Mouse (Mus musculus) testis, adult 2 months (tissue): Measurements from ENCODE around the gene Olfr1555-ps1. TPM values are rescaled to one million over a fixed set of nuclear protein-coding genes. Genes with fewer than 3 reads are reported as not detected.
"Not testable (repeated sequence)": the region's sequence is repeated elsewhere in the genome, so short reads cannot be mapped to it uniquely, and the experiment has no call there.

ENCODE experiments used
- H3K27ac ChIP-seq: fragments of 200-500 bp; 2 replicates; pipeline ENCODE4 v1.5.1; 2012; ENCODE audit warnings: low read depth, low read length; ENCODE audit not compliant: control insufficient read depth, insufficient read depth
- H3K27me3 ChIP-seq: fragments of 200-500 bp; 2 replicates; pipeline ENCODE4 v1.6.1; 2012; ENCODE audit warnings: mild to moderate bottlenecking, low read length, moderate library complexity; ENCODE audit not compliant: control insufficient read depth, insufficient read depth
- H3K36me3 ChIP-seq: fragments of 200-500 bp; 2 replicates; pipeline ENCODE4 v1.6.1; 2012; ENCODE audit warnings: mild to moderate bottlenecking, low read length; ENCODE audit not compliant: control insufficient read depth, insufficient read depth
- H3K4me1 ChIP-seq: fragments of 200-500 bp; 2 replicates; pipeline ENCODE4 v1.6.1; 2012; ENCODE audit warnings: low read length; ENCODE audit not compliant: control insufficient read depth, insufficient read depth
- H3K4me3 ChIP-seq: fragments of 200-500 bp; 2 replicates; pipeline ENCODE4 v1.5.1; 2012; ENCODE audit warnings: low read depth, mild to moderate bottlenecking, low read length, moderate library complexity, mixed read lengths; ENCODE audit not compliant: control insufficient read depth
- CTCF ChIP-seq: fragments of 200-500 bp; IDR thresholded peaks from 2 replicates; pipeline ENCODE4 v1.5.1; 2012; ENCODE audit warnings: low read depth, mild to moderate bottlenecking, inconsistent platforms, low read length, moderate library complexity; ENCODE audit not compliant: control insufficient read depth, insufficient read depth, insufficient replicate concordance
- POLR2A ChIP-seq: fragments of 200-500 bp; IDR thresholded peaks from 2 replicates; pipeline ENCODE4 v1.6.1; 2012; ENCODE audit warnings: low read depth, mild to moderate bottlenecking, inconsistent platforms, low read length, moderate library complexity; ENCODE audit not compliant: control insufficient read depth
- polyA plus RNA-seq: library from polyadenylated mRNA; depleted of rRNA; stranded (reverse); fragments of >200 nt; gene quantifications from 2 replicates; pipeline ENCODE4 v1.2.3, GENCODE M21; 2012; rRNA removed

Gene Olfr1555-ps1
- not detected in 2 replicates for polyA plus RNA-seq

DNA sequence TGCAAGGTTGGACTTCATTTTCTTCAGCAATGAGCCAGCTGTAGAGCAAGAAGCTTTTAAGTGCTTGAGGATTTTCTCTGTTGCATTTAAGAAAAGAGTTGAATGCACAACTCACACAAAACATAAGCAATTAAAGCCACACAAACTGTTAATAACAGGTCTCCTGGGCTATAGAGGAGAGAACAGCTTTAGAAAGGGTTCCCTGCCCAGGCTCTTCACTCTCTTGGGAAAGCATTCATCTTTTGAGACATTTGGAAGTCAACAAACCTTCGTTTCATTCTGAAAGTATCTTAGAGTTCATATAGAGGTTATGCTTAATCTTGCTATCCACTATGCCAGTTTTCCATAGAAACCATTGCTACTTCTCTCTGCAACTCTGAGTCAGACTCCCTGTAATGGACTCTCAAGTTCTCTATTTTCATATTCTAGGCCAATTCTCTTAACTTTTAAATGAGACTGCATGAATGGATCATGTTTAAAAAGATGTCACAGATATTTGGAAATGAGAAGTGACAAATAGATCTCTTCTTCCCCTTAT is at the start of gene Olfr1555-ps1:
Gene Olfr1555-ps1 (minus strand): TSS at position 51 of the 538 bp plus-strand sequence.
- not testable (repeated sequence) for H3K27ac ChIP-seq, H3K27me3 ChIP-seq, H3K4me1 ChIP-seq, H3K4me3 ChIP-seq, H3K36me3 ChIP-seq

DNA sequence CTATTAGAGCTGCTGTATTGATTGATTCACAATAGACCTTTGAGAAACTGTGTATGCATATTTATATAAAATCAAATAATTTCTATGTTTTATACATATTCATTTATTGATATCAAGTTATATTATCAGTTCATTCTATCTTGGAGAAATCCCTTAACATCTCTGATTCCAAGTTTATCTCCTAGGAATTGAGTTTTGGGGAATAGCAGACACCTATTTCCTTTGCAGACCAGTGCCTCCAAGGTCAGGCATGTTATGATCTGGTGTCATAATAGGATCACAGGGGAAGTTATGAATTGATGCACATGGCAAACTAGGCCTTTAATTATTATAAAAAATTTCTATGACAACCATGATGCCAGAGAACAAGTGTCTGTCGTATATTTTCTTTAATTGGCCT is 30.4 kb upstream of the Olfr1555-ps1 start, which contains the start of gene Olfr1431:
Gene Olfr1431 (plus strand): TSS at position 301 of the 400 bp plus-strand sequence.
- Histone ChIP-seq H3K4me3 (no peak within 1 kb of the TSS), H3K27ac (no peak within 1 kb of the TSS), H3K27me3 (no peaks in the 10 kb centered on the region), H3K36me3 (no peaks in the 10 kb centered on the region), H3K4me1 (no peaks in the 10 kb centered on the region)
- no peak for TF ChIP-seq POLR2A
- TF ChIP-seq CTCF: no peak

DNA sequence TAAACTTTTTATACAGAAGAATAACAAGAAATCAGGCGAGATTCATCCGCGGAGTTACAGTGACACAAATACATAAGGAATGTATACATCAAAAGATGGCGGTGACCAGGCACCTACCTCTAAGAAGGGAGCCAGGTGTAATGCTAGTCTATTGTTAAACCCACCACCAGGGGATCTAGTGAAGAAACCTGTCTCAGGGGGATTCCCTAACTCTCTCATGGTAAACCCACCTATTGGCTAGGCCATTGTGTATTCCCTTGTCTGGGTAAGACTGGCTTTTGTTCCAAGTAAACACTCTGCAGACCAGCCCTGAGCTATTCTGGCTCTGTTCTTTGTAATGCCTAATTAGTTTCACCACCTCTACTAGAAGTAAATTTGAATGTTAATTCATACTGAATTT is 29.2 kb upstream of the Olfr1555-ps1 start:
- H3K27me3 ChIP-seq, H3K27ac ChIP-seq, H3K4me1 ChIP-seq, H3K36me3 ChIP-seq, H3K4me3 ChIP-seq: not testable (repeated sequence)

DNA sequence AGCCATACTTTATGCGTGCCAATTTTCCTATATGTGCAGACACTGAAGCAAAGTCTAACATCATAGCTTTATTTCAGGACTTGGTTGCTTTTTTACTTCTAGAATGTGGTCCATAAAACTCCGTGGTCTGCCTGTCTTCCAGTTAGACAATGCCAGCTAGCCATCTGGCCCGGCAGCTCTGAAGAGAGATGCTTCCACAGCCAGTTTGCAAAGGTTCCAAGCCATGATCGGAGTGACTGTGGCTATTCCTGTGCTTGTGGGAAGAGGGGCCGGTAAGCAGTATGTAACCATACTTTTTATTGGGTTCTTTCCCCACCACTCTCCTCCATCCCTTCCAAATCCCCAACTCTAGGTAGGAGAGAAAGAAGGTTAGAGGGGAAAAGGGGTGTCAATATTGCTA is 5.5 kb upstream of the Olfr1555-ps1 start:
- not testable (repeated sequence) for H3K36me3 ChIP-seq, H3K4me1 ChIP-seq, H3K27me3 ChIP-seq, H3K27ac ChIP-seq, H3K4me3 ChIP-seq

DNA sequence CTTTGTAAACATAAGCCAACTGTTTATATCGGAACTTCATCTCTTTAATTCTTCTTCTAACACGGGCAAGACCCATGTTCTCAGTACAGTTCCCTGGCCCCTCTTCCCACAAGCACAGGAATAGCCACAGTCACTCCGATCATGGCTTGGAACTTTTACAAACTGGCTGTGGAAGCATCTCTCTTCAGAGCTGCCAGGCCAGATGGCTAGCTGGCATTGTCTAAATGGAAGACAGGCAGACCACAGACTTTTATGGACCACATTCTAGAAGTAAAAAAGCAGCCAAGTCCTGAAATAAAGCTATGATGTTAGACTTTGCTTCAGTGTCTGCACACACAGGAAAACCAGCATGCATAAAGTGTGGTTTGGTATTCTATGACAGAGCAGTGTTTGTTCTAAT is 24.5 kb downstream of the Olfr1555-ps1 start:
- Histone ChIP-seq H3K4me1 (no peaks in the 10 kb centered on the region), H3K27ac (no peak overlapping the region), H3K36me3 (no peaks in the 10 kb centered on the region), H3K27me3 (no peaks in the 10 kb centered on the region), H3K4me3 (no peak overlapping the region)
- TF ChIP-seq POLR2A (no peak), CTCF (no peak)

DNA sequence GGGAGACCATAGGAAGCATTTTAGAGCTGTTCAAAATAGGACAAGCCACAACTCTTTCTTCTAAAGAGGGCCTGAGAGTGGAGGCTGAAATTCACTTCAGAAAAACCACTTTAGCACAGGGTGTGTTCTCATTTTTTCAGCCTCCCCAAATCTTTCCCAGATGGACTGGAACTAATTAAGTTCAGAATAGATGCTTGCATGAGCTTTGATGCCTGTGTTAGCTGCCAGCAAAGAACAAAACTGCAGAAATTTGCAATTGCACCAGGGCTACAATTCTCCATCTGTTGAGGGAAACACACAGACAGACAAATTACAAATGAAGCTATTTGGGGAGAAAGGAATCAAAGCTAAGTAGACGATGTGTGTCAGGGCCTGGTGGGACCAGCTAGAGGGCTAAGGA is 26.6 kb downstream of the Olfr1555-ps1 start:
- Histone ChIP-seq H3K4me3 (no peak overlapping the region), H3K4me1 (no peaks in the 10 kb centered on the region), H3K36me3 (no peaks in the 10 kb centered on the region), H3K27ac (no peak overlapping the region), H3K27me3 (no peaks in the 10 kb centered on the region)
- TF ChIP-seq POLR2A: no peak

DNA sequence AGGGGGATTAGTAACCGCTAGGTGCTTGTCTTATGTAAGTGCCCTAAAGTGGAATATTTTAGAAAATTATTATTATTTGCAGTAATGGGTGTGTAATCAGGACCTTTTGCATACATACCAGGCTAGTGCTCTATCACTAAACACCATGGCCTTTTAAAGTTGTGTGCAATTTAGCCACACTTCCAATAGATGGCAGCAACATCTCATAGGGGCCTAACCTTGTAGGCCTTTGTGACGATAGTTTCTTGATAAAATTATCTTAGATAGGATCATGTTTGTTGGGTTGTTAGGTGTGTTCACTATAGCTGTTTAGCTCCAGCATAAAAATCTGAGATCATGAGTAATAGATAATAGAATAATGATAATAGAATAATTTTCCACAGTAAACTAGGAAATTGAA is 35.6 kb downstream of the Olfr1555-ps1 start:
- H3K27ac ChIP-seq: no peak overlapping the region
- H3K27me3 ChIP-seq: no peaks in the 10 kb centered on the region
- H3K4me1 ChIP-seq: no peaks in the 10 kb centered on the region
- no peaks in the 10 kb centered on the region for H3K36me3 ChIP-seq
- TF ChIP-seq CTCF (no peak), POLR2A (no peak)
- no peak overlapping the region for H3K4me3 ChIP-seq

DNA sequence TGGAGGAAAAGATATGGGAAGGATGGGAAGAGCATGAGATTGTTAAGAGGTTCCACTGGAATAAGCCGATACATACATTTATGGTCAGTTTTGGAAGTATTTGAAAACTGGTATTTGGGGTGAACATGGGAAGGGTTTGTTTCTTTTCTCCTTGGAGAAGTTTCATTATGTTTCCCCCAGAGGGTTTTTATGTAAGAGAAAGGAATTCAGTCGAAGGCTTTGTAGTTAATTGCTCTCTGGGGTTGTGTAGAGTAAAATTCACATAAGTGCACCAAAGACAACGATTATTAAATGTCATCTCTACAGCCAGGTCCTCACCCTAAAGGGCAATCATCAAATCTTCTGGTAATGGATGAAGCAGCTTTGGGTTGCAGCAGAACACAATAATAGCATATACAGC is 46.8 kb downstream of the Olfr1555-ps1 start, which contains the start of gene Olfr76:
Gene Olfr76 (minus strand): TSS at position 101 of the 400 bp plus-strand sequence.
- no peaks in the 10 kb centered on the region for H3K36me3 ChIP-seq
- no peak within 1 kb of the TSS for H3K4me3 ChIP-seq
- TF ChIP-seq CTCF: no peak
- TF ChIP-seq POLR2A: no peak
- no peak within 1 kb of the TSS for H3K27ac ChIP-seq
- H3K4me1 ChIP-seq: no peaks in the 10 kb centered on the region
- H3K27me3 ChIP-seq: no peaks in the 10 kb centered on the region
